Mouse (Mus musculus): Measurements from ENCODE around the gene Lrrc75b. TPM values are rescaled to one million over a fixed set of nuclear protein-coding genes. Genes with fewer than 3 reads are reported as not detected.

The Lrrc75b gene
- polyA plus RNA-seq, 2 experiments = 0.04 TPM; not detected in 1

DNA sequence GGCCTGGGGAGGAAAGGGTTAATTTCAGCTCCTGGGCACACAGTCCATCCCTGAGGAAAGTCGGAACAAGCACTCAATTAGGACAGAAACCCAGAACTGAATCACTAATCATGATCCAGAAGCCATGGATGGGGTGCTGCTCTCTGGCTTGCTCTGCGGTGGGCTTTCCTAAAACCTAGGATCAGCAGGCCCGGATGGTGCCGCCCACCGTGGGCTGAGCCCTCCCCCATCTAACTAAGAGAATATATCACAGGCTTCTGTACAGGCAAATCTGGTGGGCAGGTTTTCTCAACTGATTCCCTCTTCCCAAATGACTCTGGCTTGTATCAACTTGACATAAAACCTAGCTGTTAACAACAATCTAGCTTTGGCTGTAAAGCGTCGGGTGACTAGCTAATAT, 12.2 kb downstream of the Lrrc75b start:
- Histone ChIP-seq H3K27me3 (ENCODE audit: control insufficient read depth, insufficient read depth, low read length) (no peaks in the 10 kb centered on the region), H3K4me3 (ENCODE audit: insufficient read depth in 1 of 2, low read depth in 2 of 2, low read length in 2 of 2) (no peak overlapping the region), H3K9me3 (ENCODE audit: control insufficient read depth, low read length) (no peaks in the 10 kb centered on the region), H3K4me2 (ENCODE audit: low read depth) (no peak overlapping the region), H3K4me1 (replicated peaks; ENCODE audit: control insufficient read depth in 2 of 2, insufficient read depth in 2 of 2, low read length in 1 of 2) (peaks cover 0 to 4% of the 10 kb centered on the region in 2 experiments; a peak in 1 of 4 replicates), H3K9ac (replicated peaks) (no peak overlapping the region), H3K27ac (no peak overlapping the region), H3K36me3 (replicated peaks; ENCODE audit: control insufficient read depth, insufficient read depth, low read depth) (no peaks in the 10 kb centered on the region)
- ATAC-seq (ENCODE audit: insufficient read depth) = no peak
- WGBS (ENCODE audit: insufficient replicate concordance) = 69% methylated on average over 7 of the region's 7 CpGs
- no peak for DNase-seq (ENCODE audit: low read depth in 3 of 3, low spot score in 3 of 3)
- TF ChIP-seq EP300 (IDR thresholded peaks at IDR 0.05; ENCODE audit: low read depth) = no peak
- TF ChIP-seq CTCF (IDR thresholded peaks at IDR 0.05; ENCODE audit: low read depth) = no peak

DNA sequence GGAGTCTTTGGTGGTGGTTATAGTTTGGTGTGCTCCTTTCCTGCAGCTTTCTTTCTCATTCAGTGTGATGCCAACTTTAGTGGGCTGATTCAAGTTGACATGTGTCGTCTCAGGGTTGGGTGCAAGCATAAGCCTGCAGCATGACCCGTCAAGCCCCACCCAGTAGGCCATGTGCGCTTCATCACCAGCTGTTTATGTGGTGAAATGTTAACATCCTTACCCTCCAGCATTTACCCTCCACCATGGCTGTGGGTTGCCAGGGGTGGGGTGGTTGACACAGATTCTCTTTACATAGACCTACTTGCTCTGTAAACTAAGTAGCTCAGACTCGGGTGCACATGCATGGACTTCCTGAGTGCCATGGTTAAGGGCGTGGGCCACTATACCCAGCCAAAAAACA, 24.0 kb downstream of the Lrrc75b start:
- Histone ChIP-seq H3K4me1 (replicated peaks; ENCODE audit: control insufficient read depth in 2 of 2, insufficient read depth in 2 of 2, low read length in 1 of 2) (no peaks in the 10 kb centered on the region), H3K27me3 (ENCODE audit: control insufficient read depth, insufficient read depth, low read length) (no peaks in the 10 kb centered on the region), H3K27ac (no peak overlapping the region), H3K9ac (replicated peaks) (no peak overlapping the region), H3K4me3 (ENCODE audit: insufficient read depth in 1 of 2, low read depth in 2 of 2, low read length in 2 of 2) (no peak overlapping the region), H3K4me2 (ENCODE audit: low read depth) (no peak overlapping the region), H3K9me3 (ENCODE audit: control insufficient read depth, low read length) (no peaks in the 10 kb centered on the region), H3K36me3 (replicated peaks; ENCODE audit: control insufficient read depth, insufficient read depth, low read depth) (peaks cover 16% of the 10 kb centered on the region)
- WGBS (ENCODE audit: insufficient replicate concordance) = 78% methylated on average over 5 of the region's 5 CpGs
- DNase-seq (ENCODE audit: low read depth in 3 of 3, low spot score in 3 of 3) = no peak
- no peak for ATAC-seq (ENCODE audit: insufficient read depth)
- no peak for TF ChIP-seq CTCF (IDR thresholded peaks at IDR 0.05; ENCODE audit: low read depth)
- no peak for TF ChIP-seq EP300 (IDR thresholded peaks at IDR 0.05; ENCODE audit: low read depth)

- Histone ChIP-seq H3K4me2 (ENCODE audit: low read depth) (no peak overlapping the region), H3K27me3 (ENCODE audit: control insufficient read depth, insufficient read depth, low read length) (no peaks in the 10 kb centered on the region), H3K4me3 (ENCODE audit: insufficient read depth in 1 of 2, low read depth in 2 of 2, low read length in 2 of 2) (no peak overlapping the region), H3K4me1 (replicated peaks; ENCODE audit: control insufficient read depth in 2 of 2, insufficient read depth in 2 of 2, low read length in 1 of 2) (no peaks in the 10 kb centered on the region), H3K9me3 (ENCODE audit: control insufficient read depth, low read length) (no peaks in the 10 kb centered on the region), H3K9ac (replicated peaks) (no peak overlapping the region), H3K27ac (no peak overlapping the region), H3K36me3 (replicated peaks; ENCODE audit: control insufficient read depth, insufficient read depth, low read depth) (peaks cover 16% of the 10 kb centered on the region)
- ATAC-seq (ENCODE audit: insufficient read depth) (no peak), DNase-seq (ENCODE audit: low read depth in 3 of 3, low spot score in 3 of 3) (no peak)
- no peak for TF ChIP-seq EP300 (IDR thresholded peaks at IDR 0.05; ENCODE audit: low read depth)
- WGBS (ENCODE audit: insufficient replicate concordance) = 69% methylated on average over 2 of the region's 2 CpGs
These were observed 24.7 kb downstream of the Lrrc75b start for GRCm38 (mm10) chr10:75535423-75535822.

DNA sequence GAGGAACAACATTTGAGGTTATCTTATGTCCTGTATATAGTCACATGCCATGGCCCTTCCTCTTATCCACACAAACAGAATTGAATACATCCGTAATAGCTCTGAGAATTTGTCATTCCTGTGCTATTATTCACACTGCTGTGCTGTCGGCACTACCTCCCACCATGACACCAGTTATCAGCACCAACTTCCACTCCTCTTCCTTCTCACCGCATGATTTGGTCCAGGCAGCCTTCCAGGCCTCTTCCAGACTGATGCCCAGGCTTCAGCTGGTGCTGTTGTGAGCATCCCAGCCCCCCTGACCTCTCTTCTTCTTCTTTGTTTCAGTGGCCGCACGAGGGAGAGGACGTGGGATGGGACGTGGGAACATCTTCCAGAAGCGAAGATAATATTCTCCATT, 25.2 kb downstream of the Lrrc75b start:
- no peak for ATAC-seq (ENCODE audit: insufficient read depth)
- H3K36me3 ChIP-seq (replicated peaks; ENCODE audit: control insufficient read depth, insufficient read depth, low read depth) = peaks cover 16% of the 10 kb centered on the region
- WGBS (ENCODE audit: insufficient replicate concordance) = 77% methylated on average over 8 of the region's 8 CpGs

GRCm38 (mm10) chr10:75534216-75534615, 25.9 kb downstream of the Lrrc75b start:
- Histone ChIP-seq H3K4me1 (replicated peaks; ENCODE audit: control insufficient read depth in 2 of 2, insufficient read depth in 2 of 2, low read length in 1 of 2) (no peaks in the 10 kb centered on the region), H3K4me2 (ENCODE audit: low read depth) (no peak overlapping the region), H3K9me3 (ENCODE audit: control insufficient read depth, low read length) (no peaks in the 10 kb centered on the region), H3K27me3 (ENCODE audit: control insufficient read depth, insufficient read depth, low read length) (no peaks in the 10 kb centered on the region), H3K36me3 (replicated peaks; ENCODE audit: control insufficient read depth, insufficient read depth, low read depth) (peaks cover 16% of the 10 kb centered on the region), H3K27ac (no peak overlapping the region), H3K4me3 (ENCODE audit: insufficient read depth in 1 of 2, low read depth in 2 of 2, low read length in 2 of 2) (no peak overlapping the region), H3K9ac (replicated peaks) (no peak overlapping the region)
- 79% methylated on average over 8 of the region's 8 CpGs for WGBS (ENCODE audit: insufficient replicate concordance)
- DNase-seq (ENCODE audit: low read depth in 3 of 3, low spot score in 3 of 3) = no peak
- no peak for ATAC-seq (ENCODE audit: insufficient read depth)
- no peak for TF ChIP-seq CTCF (IDR thresholded peaks at IDR 0.05; ENCODE audit: low read depth)
- TF ChIP-seq EP300 (IDR thresholded peaks at IDR 0.05; ENCODE audit: low read depth) = no peak

More for the DNA sequence above, 25.2 kb downstream of the Lrrc75b start:
- H3K27me3 ChIP-seq (ENCODE audit: control insufficient read depth, insufficient read depth, low read length) = no peaks in the 10 kb centered on the region
- H3K9ac ChIP-seq (replicated peaks) = no peak overlapping the region
- no peak overlapping the region for H3K27ac ChIP-seq
- no peaks in the 10 kb centered on the region for H3K4me1 ChIP-seq (replicated peaks; ENCODE audit: control insufficient read depth in 2 of 2, insufficient read depth in 2 of 2, low read length in 1 of 2)
- H3K9me3 ChIP-seq (ENCODE audit: control insufficient read depth, low read length) = no peaks in the 10 kb centered on the region
- H3K4me3 ChIP-seq (ENCODE audit: insufficient read depth in 1 of 2, low read depth in 2 of 2, low read length in 2 of 2) = no peak overlapping the region
- no peak for DNase-seq (ENCODE audit: low read depth in 3 of 3, low spot score in 3 of 3)
- H3K4me2 ChIP-seq (ENCODE audit: low read depth) = no peak overlapping the region
- TF ChIP-seq CTCF (IDR thresholded peaks at IDR 0.05; ENCODE audit: low read depth) (no peak), EP300 (IDR thresholded peaks at IDR 0.05; ENCODE audit: low read depth) (no peak)

Data from liver, embryonic 14.5 days (tissue).